ENCODE assay signal across 16 mouse cellular contexts in genomic region chr5:115869198-115869597, GRCm38 (mm10).
"Had no signal": no experiment of that assay in that cellular context is flagged by ENCODE, and none has a peak within 500 bp of the region (broad histone marks: within the 10 kb centered on the region; RNA-seq: fewer than 3 reads in every experiment).

No protein-coding gene starts in this region.

- H3K9me3 ChIP-seq: limb, embryonic 10.5 days; midbrain, embryonic 12.5 days; neural tube, embryonic 13.5 days had no signal

- H3K27me3 ChIP-seq: midbrain, embryonic 12.5 days; neural tube, embryonic 13.5 days had no signal

- H3K4me3 ChIP-seq: left cerebral cortex, adult 2 months; limb, embryonic 10.5 days; midbrain, embryonic 12.5 days; neural tube, embryonic 13.5 days had no signal

- H3K27ac ChIP-seq: left cerebral cortex, adult 2 months; limb, embryonic 10.5 days; liver, embryonic 14.5 days; macrophage; midbrain, embryonic 12.5 days; neural tube, embryonic 13.5 days had no signal

- H3K4me2 ChIP-seq: lung, embryonic 14.5 days; midbrain, embryonic 12.5 days; neural tube, embryonic 13.5 days had no signal

- ATAC-seq: midbrain, embryonic 16.5 days had no signal

- DNase-seq: kidney, adult 2 months; kidney, postnatal 25 days; lung, embryonic 14.5 days; lung, postnatal 10 days; retina, postnatal 1 day; right cerebral cortex, postnatal 4 days; spleen, adult 18-20 months; thymus, adult 18-20 months; thymus, postnatal 14 days had no signal

- H3K4me1 ChIP-seq: limb, embryonic 10.5 days; midbrain, embryonic 12.5 days had no signal

- H3K36me3 ChIP-seq: neural tube, embryonic 13.5 days had no signal

- H3K9ac ChIP-seq: liver, embryonic 14.5 days; lung, embryonic 14.5 days; midbrain, embryonic 12.5 days; neural tube, embryonic 13.5 days had no signal
